Mouse (Mus musculus) thymus, postnatal 36 days (tissue): ENCODE measurements at regions not wholly inside any gene's neighbourhood (a gene's known extent, or its start where the extent isn't known, plus 50 kb on each side); places are given as distances from the start of the nearest gene placed in this dataset.
"Not testable (repeated sequence)": the region's sequence is repeated elsewhere in the genome, so short reads cannot be mapped to it uniquely, and the experiment has no call there.

ENCODE experiments used
- DNase-seq, 2 experiments: peaks; one replicate each; pipeline ENCODE4 v3.0.0; 2022; ENCODE audit warnings: mixed read lengths in 2 of 2

GRCm38 (mm10) chr12:77088452-77088851 lies 126.5 kb upstream of the Max start:
- DNase-seq = no peak

DNA sequence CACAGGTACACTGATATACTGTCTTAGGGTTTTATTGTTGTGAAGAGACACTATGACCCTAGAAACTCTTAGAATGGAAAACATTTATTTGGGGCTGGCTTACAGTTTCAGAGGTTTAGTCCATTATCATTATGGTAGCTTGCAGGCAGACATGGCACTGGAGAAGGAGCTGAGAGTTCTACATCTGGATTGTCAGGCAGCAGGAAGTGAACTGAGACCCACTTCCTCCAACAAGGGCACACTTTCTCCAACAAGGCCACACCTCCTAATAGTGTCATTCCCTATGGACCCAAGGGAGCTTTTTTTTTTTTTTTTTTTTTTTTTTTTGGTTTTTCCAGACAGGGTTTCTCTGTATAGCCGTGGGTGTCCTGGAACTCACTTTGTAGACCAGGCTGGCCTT lies 124.9 kb upstream of the Max start:
- not testable (repeated sequence) for DNase-seq

- DNase-seq = no peak
These were observed 123.9 kb upstream of the Max start for GRCm38 (mm10) chr12:77085894-77086293.

DNA sequence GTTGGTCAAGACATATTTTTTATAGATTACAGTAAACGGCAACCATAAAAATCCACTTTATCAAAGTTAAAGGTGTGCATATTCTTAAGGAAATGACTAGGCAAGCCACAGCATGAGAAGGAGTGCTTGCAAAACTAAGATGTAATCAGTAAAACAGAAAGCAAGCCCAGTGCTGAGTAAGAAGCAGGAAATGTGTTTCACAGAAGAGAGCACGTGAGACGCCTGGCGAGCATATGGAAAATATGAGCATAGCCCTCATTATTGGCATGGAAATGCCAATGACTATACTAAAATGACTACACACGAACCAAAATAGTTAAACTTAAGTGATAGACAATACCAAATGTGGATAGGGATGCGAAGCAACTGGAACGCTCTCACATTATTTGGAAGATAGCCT lies 123.2 kb upstream of the Max start:
- peak in 1 of 2 experiments; percentile 8 for DNase-seq

GRCm38 (mm10) chr12:77084744-77085143 lies 122.7 kb upstream of the Max start:
- no peak for DNase-seq

DNA sequence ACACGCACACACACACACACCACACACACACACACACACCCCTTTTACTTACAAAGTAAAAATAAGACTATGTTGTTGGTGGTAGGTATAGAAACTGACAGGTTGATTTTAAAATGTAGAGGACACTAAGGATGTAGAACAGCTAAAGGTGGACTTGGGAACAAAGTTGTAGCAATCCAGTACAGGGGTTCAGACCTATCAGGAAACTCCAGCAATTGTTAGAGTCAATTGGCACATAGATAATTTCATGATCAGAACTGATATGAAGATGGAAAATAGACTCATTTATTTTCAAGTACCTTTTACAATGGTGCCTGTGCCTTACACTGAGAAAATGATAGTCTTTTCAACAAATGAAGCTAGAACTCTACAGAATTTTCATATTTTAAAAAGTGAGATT lies 122.3 kb upstream of the Max start:
- DNase-seq = no peak

DNA sequence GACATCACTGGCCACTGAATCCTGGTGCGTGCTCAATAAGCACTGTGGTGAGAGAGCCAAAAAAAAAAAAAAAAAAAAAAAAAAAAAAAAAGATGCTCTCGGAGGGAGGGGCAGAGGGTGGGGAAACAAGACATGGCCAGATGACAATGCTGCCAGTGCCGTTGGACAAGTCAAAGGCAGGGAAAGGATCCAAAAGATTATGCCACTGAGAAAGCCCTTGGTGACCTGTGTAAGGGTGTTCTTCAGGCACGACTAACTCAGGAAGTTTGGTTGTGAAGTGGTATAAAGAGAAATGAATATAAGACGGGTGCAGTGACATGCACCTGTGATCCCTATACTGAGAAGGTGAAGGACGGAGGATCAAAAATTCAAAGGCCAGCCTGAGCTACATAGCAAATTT lies 121.8 kb upstream of the Max start:
- DNase-seq = no peak

DNA sequence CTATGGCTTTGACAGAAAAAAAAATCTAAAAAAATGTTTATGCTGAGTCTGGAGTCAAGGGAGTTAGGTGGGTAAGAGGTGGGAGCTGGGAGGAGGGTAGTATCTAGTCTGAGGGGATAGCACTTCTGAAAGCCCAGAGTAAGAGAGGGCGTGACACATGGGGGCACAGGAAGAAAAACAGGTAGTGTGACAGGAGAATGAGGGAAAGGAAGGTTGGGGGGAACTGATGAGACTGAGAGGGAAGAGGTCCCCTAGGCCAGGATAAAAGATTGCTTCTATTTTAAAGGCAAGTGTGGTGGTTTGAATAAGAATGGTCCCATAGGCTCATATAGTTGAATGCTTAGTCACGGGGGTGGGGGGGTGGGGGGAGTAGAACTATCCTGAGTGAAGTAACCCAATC lies 119.8 kb upstream of the Max start:
- no peak for DNase-seq

DNA sequence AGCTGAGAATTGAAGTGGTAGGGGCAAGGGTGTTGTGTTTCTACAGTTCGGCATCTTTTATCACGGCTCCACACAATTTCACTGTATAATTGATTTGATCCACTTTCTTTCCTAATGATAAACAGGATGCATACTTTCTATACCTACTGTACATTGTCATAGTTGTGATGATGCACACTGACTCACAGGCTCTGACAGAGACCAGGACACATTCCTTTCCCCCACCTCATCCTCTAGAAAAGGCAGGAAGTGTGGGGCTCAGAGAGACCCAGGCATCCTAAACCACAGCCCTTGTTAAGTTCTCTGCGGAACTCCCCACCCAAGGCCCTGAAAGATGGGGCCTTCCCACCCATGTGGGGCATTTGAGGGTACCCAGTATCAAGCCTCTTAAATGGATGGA lies 117.5 kb upstream of the Max start:
- DNase-seq = peak in 1 of 2 experiments; percentile 8

- DNase-seq = no peak
These were observed 114.7 kb upstream of the Max start for GRCm38 (mm10) chr12:77076678-77077077.

- no peak for DNase-seq
These were observed 112.6 kb upstream of the Max start for GRCm38 (mm10) chr12:77074602-77075001.

- DNase-seq = no peak
These were observed 109.7 kb upstream of the Max start for GRCm38 (mm10) chr12:77071700-77072099.

- no peak for DNase-seq
These were observed 105.9 kb upstream of the Max start for GRCm38 (mm10) chr12:77067938-77068337.

DNA sequence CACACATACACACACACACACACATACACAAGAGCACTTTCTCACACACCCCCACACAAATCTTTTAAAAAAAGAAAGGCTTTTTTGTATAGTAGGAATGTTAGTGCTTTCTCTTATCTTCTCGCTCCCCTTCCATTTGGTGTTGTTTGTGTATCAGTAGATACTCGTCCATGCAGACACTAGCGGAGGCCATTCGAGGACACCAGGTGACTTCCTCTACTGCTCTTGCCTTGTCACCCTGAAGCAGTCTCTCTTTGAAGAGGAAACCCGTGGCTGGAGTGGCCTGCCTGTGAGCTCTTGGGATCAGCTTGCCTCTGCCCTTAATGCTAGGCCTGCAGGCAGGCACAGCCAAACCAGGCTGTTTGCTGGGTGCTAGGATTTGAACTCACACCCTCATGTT lies 105.1 kb upstream of the Max start:
- DNase-seq = no peak

- DNase-seq = peak in 1 of 2 experiments; percentile 12
These were observed 103.9 kb upstream of the Max start for GRCm38 (mm10) chr12:77065645-77066512.

- DNase-seq = no peak
These were observed 102.0 kb upstream of the Max start for GRCm38 (mm10) chr12:77064048-77064447.

- no peak for DNase-seq
These were observed 99.5 kb upstream of the Max start for GRCm38 (mm10) chr12:77061562-77061847.

DNA sequence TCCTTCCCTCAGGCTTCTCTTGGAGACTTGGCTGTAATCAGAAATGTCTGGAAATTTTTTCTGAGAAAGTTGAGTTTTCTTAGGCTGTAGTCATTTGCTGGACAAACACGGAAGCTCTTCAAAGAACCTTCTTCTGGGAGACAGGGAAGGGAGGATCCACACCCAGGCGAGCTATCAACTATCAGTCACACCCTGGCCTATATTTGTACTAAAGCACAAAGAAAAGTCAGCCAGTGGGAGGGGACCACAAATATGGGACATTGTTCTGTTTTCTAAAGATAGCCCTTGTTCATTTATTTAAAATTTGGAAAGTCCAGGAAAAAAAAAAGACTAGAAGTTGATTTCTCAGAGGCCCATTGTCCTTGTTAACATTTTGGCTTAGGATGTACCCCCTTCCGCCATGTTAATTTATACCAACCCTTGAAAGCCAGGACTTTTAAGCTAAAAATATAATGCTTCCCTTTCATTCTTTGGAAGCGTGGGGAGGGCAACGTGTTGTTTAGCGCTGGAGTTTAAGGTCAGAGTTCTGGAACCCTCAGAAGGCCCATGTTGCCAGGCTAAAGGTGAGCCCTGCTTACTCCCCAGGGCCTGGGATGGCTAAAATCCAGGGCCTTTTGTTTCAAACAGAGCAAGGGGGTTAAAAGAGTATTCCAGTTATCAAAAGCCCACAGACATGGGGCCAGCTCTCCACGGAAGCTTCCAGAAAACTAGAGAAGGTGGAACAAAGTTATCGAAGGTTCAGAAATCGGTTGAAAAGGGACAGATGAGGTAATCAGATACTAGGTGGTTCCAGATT lies 99.0 kb upstream of the Max start:
- no peak for DNase-seq

GRCm38 (mm10) chr12:77060060-77060695 lies 98.2 kb upstream of the Max start:
- DNase-seq = peak; percentile 61 to 68

DNA sequence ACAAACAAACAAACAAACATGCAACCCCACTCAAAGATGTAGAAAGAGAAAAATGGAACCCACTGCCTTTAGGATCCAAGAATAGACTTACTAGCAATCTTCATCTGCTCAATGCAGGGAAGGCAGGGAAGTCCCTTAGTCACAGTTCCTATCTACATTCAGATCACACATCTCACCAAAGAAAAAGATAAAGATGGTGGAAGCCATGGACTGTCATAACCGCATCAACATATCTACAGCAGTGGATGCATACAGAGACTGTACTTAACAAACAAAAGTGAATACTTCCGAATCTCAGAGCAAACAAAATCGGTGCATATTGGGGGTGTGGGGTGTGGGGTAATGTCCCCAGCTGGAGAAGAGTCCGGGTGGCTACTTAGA lies 97.7 kb upstream of the Max start:
- no peak for DNase-seq

DNA sequence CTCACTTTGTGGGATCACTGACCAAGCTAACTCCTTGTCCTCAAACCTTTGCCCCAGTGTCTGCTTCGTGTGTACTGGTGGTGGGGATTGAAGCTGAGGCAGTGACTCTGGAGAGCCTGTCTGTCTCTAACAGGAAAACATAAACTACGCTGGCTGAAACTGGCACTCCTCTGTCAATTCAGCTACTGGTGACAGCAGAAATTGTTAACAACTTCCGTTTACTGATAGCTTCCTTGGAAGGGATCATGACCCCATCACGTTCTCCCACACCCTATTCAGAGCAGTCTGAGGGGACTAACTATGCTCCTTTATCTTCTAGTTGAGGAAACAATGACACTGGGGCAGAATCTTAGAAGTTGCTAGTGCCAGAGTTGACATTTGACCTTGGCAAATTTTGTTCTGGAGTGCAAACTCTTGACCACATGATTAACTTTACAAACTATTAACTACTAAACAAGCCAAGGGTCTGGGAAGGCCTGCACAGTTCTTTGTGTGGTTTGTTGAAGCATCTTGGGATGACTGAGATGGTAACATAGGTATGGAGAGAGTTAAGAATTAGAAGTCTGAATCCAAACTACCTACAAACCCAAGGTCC lies 96.7 kb upstream of the Max start:
- no peak for DNase-seq

- peak; percentile 43 to 55 for DNase-seq
These were observed 94.9 kb upstream of the Max start for GRCm38 (mm10) chr12:77056748-77057370.

GRCm38 (mm10) chr12:77054700-77055099 lies 92.7 kb upstream of the Max start:
- no peak for DNase-seq
